Mouse (Mus musculus): ENCODE data around the gene Inppl1. TPM values are rescaled to one million over a fixed set of nuclear protein-coding genes. Genes with fewer than 3 reads are reported as not detected.

The Inppl1 gene
- polyA plus RNA-seq, 1 experiment = 54.1 TPM

Other genes with a start within 250 kb of the Inppl1 start
- gene Clpb, start 174.6 kb downstream of the Inppl1 start, polyA plus RNA-seq (2012; rRNA removed) = 23.8 and 25.3 TPM in 2 replicates
- 0.09 and 0.14 TPM in 2 replicates for gene Phox2a, start 19.9 kb downstream of the Inppl1 start, polyA plus RNA-seq (2012; rRNA removed)
- gene Folr2, start 19.0 kb upstream of the Inppl1 start, polyA plus RNA-seq (2012; rRNA removed) = 63.8 and 99.3 TPM in 2 replicates
- gene Anapc15, start 25.5 kb upstream of the Inppl1 start, polyA plus RNA-seq (2012; rRNA removed) = 41.6 and 47.8 TPM in 2 replicates
- 0.72 and 2.7 TPM in 2 replicates for gene Folr1, start 32.6 kb upstream of the Inppl1 start, polyA plus RNA-seq (2012; rRNA removed)
- gene Lamtor1, start 67.7 kb upstream of the Inppl1 start, polyA plus RNA-seq (2012; rRNA removed) = 132 and 149 TPM in 2 replicates
- 0.12 and 0.23 TPM in 2 replicates for gene Tomt, start 68.1 kb upstream of the Inppl1 start, polyA plus RNA-seq (2012; rRNA removed)
- gene Lrrc51, start 95.7 kb upstream of the Inppl1 start, polyA plus RNA-seq (2012; rRNA removed) = 25.7 and 34.4 TPM in 2 replicates
- 50.5 and 80.1 TPM in 2 replicates for gene Numa1, start 95.9 kb upstream of the Inppl1 start, polyA plus RNA-seq (2012; rRNA removed)
- 6.7 and 8.9 TPM in 2 replicates for gene Il18bp, start 180.5 kb upstream of the Inppl1 start, polyA plus RNA-seq (2012; rRNA removed)
- gene Rnf121, start 227.2 kb upstream of the Inppl1 start, polyA plus RNA-seq (2012; rRNA removed) = 39.0 and 46.9 TPM in 2 replicates
- 28.4 and 32.1 TPM in 2 replicates for gene Xndc1, start 227.3 kb upstream of the Inppl1 start, polyA plus RNA-seq (2012; rRNA removed)
- gene Xntrpc, start 227.5 kb upstream of the Inppl1 start, polyA plus RNA-seq (2012; rRNA removed) = 1.8 and 2.3 TPM in 2 replicates
- 0.92 TPM in 1 of 2 replicates, not detected in the other for gene Trpc2, start 244.9 kb upstream of the Inppl1 start, polyA plus RNA-seq (2012; rRNA removed)

All from urinary bladder, adult 2 months (tissue).